Mouse (Mus musculus) stomach, embryonic 14.5 days (tissue): ENCODE measurements at regions not wholly inside any gene's neighbourhood (a gene's known extent, or its start where the extent isn't known, plus 50 kb on each side); places are given as distances from the start of the nearest gene placed in this dataset.
"Not testable (repeated sequence)": the region's sequence is repeated elsewhere in the genome, so short reads cannot be mapped to it uniquely, and the experiment has no call there.

Experiments used
- ATAC-seq: fragments of 200-750 bp; cut with Nextera tagmentation; 2 replicates; pipeline ENCODE4 v1.8.0; 2017; ENCODE audit warnings: low read depth, moderate TSS enrichment; ENCODE audit not compliant: insufficient number of reproducible peaks, insufficient read depth, low FRiP score
- H3K27ac ChIP-seq: fragments of 300-500 bp; sonication (generic); 2 replicates; pipeline ENCODE4 v1.5.1; 2014; ENCODE audit warnings: mild to moderate bottlenecking, low read length, moderate library complexity, mixed read lengths
- H3K27me3 ChIP-seq: fragments of 300-500 bp; sonication (generic); 2 replicates; pipeline ENCODE4 v1.6.1; 2014; ENCODE audit warnings: low read length, control low read depth, mixed read lengths; ENCODE audit not compliant: control insufficient read depth, insufficient read depth
- H3K36me3 ChIP-seq: fragments of 300-500 bp; sonication (generic); 2 replicates; pipeline ENCODE4 v1.6.1; 2014; ENCODE audit warnings: mild to moderate bottlenecking, control low read depth, low read length, moderate library complexity, mixed read lengths; ENCODE audit not compliant: control insufficient read depth, insufficient read depth
- H3K4me1 ChIP-seq: fragments of 300-500 bp; sonication (generic); 2 replicates; pipeline ENCODE4 v1.6.1; 2014; ENCODE audit warnings: low read length, control low read depth, mixed read lengths; ENCODE audit not compliant: control insufficient read depth, insufficient read depth
- H3K4me2 ChIP-seq: fragments of 300-500 bp; sonication (generic); replicated peaks from 2 replicates; pipeline ENCODE4 v1.6.1; 2014; ENCODE audit warnings: low read depth, low read length, control low read depth
- H3K4me3 ChIP-seq: fragments of 300-500 bp; sonication (generic); 2 replicates; pipeline ENCODE4 v1.5.1; 2014; ENCODE audit warnings: low read depth, low read length, control low read depth
- H3K9ac ChIP-seq: fragments of 300-500 bp; sonication (generic); replicated peaks from 2 replicates; pipeline ENCODE4 v1.6.1; 2014; ENCODE audit warnings: low read depth, mild to moderate bottlenecking, control low read depth, low read length, moderate library complexity, mixed read lengths
- H3K9me3 ChIP-seq: fragments of 300-500 bp; sonication (generic); 2 replicates; pipeline ENCODE4 v1.6.1; 2016; ENCODE audit warnings: low read depth, low read length, control low read depth; ENCODE audit not compliant: control insufficient read depth
- WGBS: fragments of 180-500 bp; shearing (Covaris S2); extraction: QIAGEN DNeasy Blood & Tissue Kit; methylation state at CpG from one replicate; pipeline ENCODE4 v1.1.7; 2014; 5-methylcytosine and 5-hydroxymethylcytosine counted together

- Histone ChIP-seq H3K36me3 (no peaks in the 10 kb centered on the region), H3K4me3 (no peak overlapping the region), H3K4me2 (no peak overlapping the region), H3K4me1 (no peaks in the 10 kb centered on the region), H3K27me3 (no peaks in the 10 kb centered on the region), H3K27ac (no peak overlapping the region), H3K9ac (no peak overlapping the region), H3K9me3 (no peaks in the 10 kb centered on the region)
- WGBS, result 88% methylated on average over 2 of the region's 2 CpGs
- no peak for ATAC-seq
Measured at GRCm38 (mm10) chr14:102794898-102795297, 187.5 kb downstream of the Kctd12 start.

- 0 out of 2 replicates have a peak overlapping the region, but pooled peaks have one; percentile 12 for H3K27ac ChIP-seq
- no peak overlapping the region for H3K4me2 ChIP-seq
- H3K4me3 ChIP-seq, result no peak overlapping the region
- no peak overlapping the region for H3K9ac ChIP-seq
- H3K4me1 ChIP-seq, result no peaks in the 10 kb centered on the region
- ATAC-seq, result no peak
- H3K9me3 ChIP-seq, result no peaks in the 10 kb centered on the region
- no peaks in the 10 kb centered on the region for H3K36me3 ChIP-seq
- WGBS, result 81% methylated on average over 7 of the region's 7 CpGs
- H3K27me3 ChIP-seq, result no peaks in the 10 kb centered on the region
Measured at GRCm38 (mm10) chr14:102793753-102794152, 188.7 kb downstream of the Kctd12 start.

DNA sequence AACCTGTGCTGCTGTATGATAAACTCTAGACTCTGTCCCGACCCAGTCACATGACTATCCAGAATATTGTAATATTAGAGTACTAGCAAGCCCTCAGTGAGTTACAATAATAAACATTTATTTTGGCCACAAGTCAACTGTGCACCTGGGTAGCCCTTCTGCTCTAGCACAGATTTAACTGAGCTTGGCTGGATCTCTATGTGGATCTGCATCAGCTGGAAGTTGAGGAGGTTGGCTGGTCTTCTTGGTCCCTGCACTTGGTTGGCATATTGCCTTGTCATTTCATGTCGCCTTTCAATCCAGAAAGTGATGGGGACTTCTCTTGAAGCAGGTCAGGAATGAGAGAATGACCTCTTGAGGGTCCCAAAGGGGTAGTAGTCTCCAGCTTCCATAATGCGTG is 191.5 kb downstream of the Kctd12 start:
- no peaks in the 10 kb centered on the region for H3K4me1 ChIP-seq
- 88% methylated on average over 3 of the region's 3 CpGs for WGBS
- H3K36me3 ChIP-seq, result no peaks in the 10 kb centered on the region
- no peak overlapping the region for H3K4me2 ChIP-seq
- no peak overlapping the region for H3K4me3 ChIP-seq
- no peaks in the 10 kb centered on the region for H3K9me3 ChIP-seq
- H3K27ac ChIP-seq, result no peak overlapping the region
- H3K9ac ChIP-seq, result no peak overlapping the region
- no peaks in the 10 kb centered on the region for H3K27me3 ChIP-seq
- ATAC-seq, result no peak

DNA sequence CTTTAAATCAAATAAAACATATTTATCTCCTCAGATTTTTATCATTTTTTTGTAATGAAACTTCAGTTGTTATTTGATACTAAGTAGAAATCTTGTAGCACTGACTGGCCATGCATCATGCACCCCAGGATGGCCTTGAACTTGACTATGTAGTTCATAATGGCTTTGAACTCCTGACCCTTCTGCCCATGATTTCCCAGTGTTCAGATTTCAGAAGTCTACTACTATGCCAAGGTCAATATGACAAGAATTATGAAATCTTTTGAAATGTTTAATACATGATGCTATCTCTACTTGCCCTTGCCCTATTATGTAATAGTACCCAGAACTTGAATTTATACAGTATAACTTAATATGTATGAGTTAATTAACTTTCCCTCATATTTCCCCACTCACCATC is 200.2 kb downstream of the Kctd12 start:
- no peaks in the 10 kb centered on the region for H3K27me3 ChIP-seq
- no peaks in the 10 kb centered on the region for H3K4me1 ChIP-seq
- no peak overlapping the region for H3K4me2 ChIP-seq
- H3K4me3 ChIP-seq, result no peak overlapping the region
- no peak for ATAC-seq
- H3K36me3 ChIP-seq, result no peaks in the 10 kb centered on the region
- no peaks in the 10 kb centered on the region for H3K9me3 ChIP-seq
- H3K27ac ChIP-seq, result no peak overlapping the region
- H3K9ac ChIP-seq, result no peak overlapping the region

DNA sequence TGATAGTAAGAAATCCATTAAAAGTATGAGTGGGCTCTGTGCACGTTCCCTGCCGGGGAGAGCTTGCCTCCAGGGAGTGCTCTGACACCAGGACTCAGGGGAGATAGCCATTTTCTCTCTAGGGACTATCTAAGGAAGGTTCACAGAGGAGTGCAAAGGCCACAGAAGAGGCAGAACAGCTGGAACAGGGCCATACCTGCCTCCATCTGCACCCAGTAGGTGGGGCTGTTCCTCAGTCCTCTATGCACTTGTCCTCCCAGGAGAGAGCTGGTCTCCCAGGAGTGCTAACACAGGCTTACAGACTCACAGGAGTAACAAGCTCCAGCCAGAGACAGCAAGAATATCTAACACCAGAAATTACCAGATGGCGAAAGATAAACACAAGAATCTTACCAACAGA is 212.7 kb downstream of the Kctd12 start:
- Histone ChIP-seq H3K4me1 (no peaks in the 10 kb centered on the region), H3K27ac (no peak overlapping the region), H3K36me3 (no peaks in the 10 kb centered on the region), H3K4me3 (no peak overlapping the region), H3K9me3 (no peaks in the 10 kb centered on the region), H3K9ac (no peak overlapping the region), H3K27me3 (no peaks in the 10 kb centered on the region), H3K4me2 (no peak overlapping the region)
- WGBS, result 57% methylated on average over 3 of the region's 3 CpGs
- no peak for ATAC-seq

DNA sequence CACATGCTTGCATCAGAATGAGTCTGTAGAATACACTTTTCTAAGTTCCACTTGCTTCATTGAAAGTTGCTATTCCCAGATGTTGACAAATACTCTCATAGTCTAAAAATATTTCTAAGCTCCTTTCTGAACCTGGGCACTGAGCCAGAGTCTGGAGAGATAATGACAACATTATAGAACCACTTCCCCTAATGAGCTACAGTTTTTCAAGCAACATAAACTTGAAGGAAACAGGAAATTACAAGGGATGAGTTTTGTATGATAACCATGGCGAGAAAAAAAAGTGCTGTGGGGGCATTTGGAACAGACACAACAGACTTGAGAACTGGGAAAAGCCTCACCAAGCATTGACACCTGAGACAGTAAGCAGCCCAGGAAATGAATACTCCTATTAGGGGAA is 233.8 kb downstream of the Kctd12 start:
- Histone ChIP-seq H3K36me3 (no peaks in the 10 kb centered on the region), H3K9ac (no peak overlapping the region), H3K27ac (no peak overlapping the region), H3K4me3 (no peak overlapping the region), H3K4me1 (0 out of 2 replicates have a peak, but pooled peaks cover 2% of the 10 kb centered on the region), H3K27me3 (no peaks in the 10 kb centered on the region), H3K9me3 (no peaks in the 10 kb centered on the region), H3K4me2 (no peak overlapping the region)
- ATAC-seq, result no peak
- WGBS, result 62% methylated on average over 1 of the region's 1 CpGs

DNA sequence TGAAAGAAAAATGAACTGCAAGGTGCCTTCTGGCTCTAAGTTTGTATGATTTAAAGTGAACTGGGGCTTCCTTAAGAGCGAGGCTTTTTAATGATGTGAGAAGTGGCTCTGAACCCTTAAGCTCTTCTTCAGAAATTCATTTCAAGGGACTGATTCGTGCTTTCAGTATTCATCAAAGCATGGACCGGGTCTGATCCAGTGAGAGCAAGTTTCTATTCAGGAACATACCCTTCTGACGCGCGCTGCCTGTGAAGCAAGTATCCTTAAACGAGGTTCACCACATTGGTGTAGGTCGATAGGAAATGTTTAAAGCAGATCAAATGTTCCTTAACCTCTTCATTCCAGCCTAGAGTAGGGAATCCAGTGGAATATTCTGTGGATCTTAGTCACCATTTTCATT is 240.1 kb downstream of the Kctd12 start:
- ATAC-seq, result no peak
- Histone ChIP-seq H3K36me3 (no peaks in the 10 kb centered on the region), H3K27me3 (no peaks in the 10 kb centered on the region), H3K4me3 (no peak overlapping the region), H3K9me3 (no peaks in the 10 kb centered on the region), H3K27ac (no peak overlapping the region), H3K4me1 (no peaks in the 10 kb centered on the region), H3K9ac (no peak overlapping the region), H3K4me2 (no peak overlapping the region)
- WGBS, result 86% methylated on average over 8 of the region's 8 CpGs

- Histone ChIP-seq H3K4me3 (no peak overlapping the region), H3K27me3 (no peaks in the 10 kb centered on the region), H3K9me3 (no peaks in the 10 kb centered on the region), H3K9ac (no peak overlapping the region), H3K4me1 (no peaks in the 10 kb centered on the region), H3K4me2 (no peak overlapping the region), H3K27ac (no peak overlapping the region), H3K36me3 (no peaks in the 10 kb centered on the region)
- 74% methylated on average over 2 of the region's 2 CpGs for WGBS
- no peak for ATAC-seq
Measured at GRCm38 (mm10) chr14:102736656-102737055, 245.8 kb downstream of the Kctd12 start.

DNA sequence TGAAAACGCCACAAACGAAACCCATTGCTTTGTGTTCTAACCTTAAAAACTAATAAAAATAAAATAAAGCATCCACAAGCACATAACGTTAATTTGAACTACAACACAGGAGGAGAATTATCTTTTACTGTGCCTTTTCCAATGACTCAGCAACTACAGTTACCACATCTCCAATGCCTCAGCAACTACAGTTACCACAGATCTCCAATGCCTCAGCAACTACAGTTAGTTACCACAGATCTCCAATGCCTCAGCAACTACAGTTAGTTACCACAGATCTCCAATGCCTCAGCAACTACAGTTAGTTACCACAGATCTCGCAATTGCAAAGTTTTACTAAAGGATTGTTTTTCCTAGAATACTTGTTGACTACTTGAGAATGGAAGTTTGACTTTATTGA is 248.7 kb downstream of the Kctd12 start:
- 93% methylated on average over 4 of the region's 4 CpGs for WGBS
- not testable (repeated sequence) for H3K36me3 ChIP-seq, ATAC-seq, H3K27me3 ChIP-seq, H3K9me3 ChIP-seq, H3K27ac ChIP-seq, H3K9ac ChIP-seq, H3K4me3 ChIP-seq, H3K4me1 ChIP-seq, H3K4me2 ChIP-seq
